Mouse (Mus musculus): ENCODE results near the gene Lman2l. TPM values are rescaled to one million over a fixed set of nuclear protein-coding genes. Genes with fewer than 3 reads are reported as not detected.

The Lman2l gene
- polyA plus RNA-seq (2017; shearing (Covaris generic)): 10 to 100 TPM in 2 of 3 experiments, 1 to 10 TPM in 1; 7.9 to 12.0 (median 11.4) TPM

- ATAC-seq: peak; percentile 100
These were observed at the start of gene Lman2l for GRCm38 (mm10) chr1:36444471-36445464. TSS of gene Lman2l (minus strand) at chr1:36445271.

- ATAC-seq: no peak
These were observed 48.2 kb upstream of the Lman2l start for GRCm38 (mm10) chr1:36493299-36493698.

- no peak for ATAC-seq
These were observed 47.5 kb upstream of the Lman2l start for GRCm38 (mm10) chr1:36492416-36493139.

- ATAC-seq: no peak
These were observed 44.6 kb upstream of the Lman2l start for GRCm38 (mm10) chr1:36489661-36490060.

- no peak for ATAC-seq
These were observed 42.0 kb upstream of the Lman2l start for GRCm38 (mm10) chr1:36487111-36487510.

GRCm38 (mm10) chr1:36485080-36485479 is 40.0 kb upstream of the Lman2l start:
- ATAC-seq: no peak

GRCm38 (mm10) chr1:36483825-36484224 is 38.8 kb upstream of the Lman2l start:
- no peak for ATAC-seq

- ATAC-seq: no peak
These were observed 35.1 kb upstream of the Lman2l start for GRCm38 (mm10) chr1:36479903-36480899.

GRCm38 (mm10) chr1:36478343-36478795 is 33.3 kb upstream of the Lman2l start:
- no peak for ATAC-seq

- ATAC-seq: no peak
These were observed 31.4 kb upstream of the Lman2l start for GRCm38 (mm10) chr1:36476426-36476825.

- ATAC-seq: no peak
These were observed 30.5 kb upstream of the Lman2l start for GRCm38 (mm10) chr1:36475480-36476110.

- no peak for ATAC-seq
These were observed 29.6 kb upstream of the Lman2l start for GRCm38 (mm10) chr1:36474646-36475045.

GRCm38 (mm10) chr1:36473211-36473780 is 28.2 kb upstream of the Lman2l start:
- ATAC-seq: no peak

GRCm38 (mm10) chr1:36472106-36472440 is 27.0 kb upstream of the Lman2l start:
- ATAC-seq: peak; percentile 18

GRCm38 (mm10) chr1:36471181-36472105 is 26.4 kb upstream of the Lman2l start, which contains the start of gene Cnnm4:
TSS of gene Cnnm4 (plus strand) at chr1:36471620.
- peak; percentile 87 for ATAC-seq

GRCm38 (mm10) chr1:36469811-36470444 is 24.9 kb upstream of the Lman2l start:
- no peak for ATAC-seq

- ATAC-seq: no peak
These were observed 22.4 kb upstream of the Lman2l start for GRCm38 (mm10) chr1:36467446-36467845.

GRCm38 (mm10) chr1:36465641-36466160 is 20.6 kb upstream of the Lman2l start:
- ATAC-seq: no peak

GRCm38 (mm10) chr1:36461829-36462228 is 16.8 kb upstream of the Lman2l start:
- peak; percentile 41 for ATAC-seq

Measured in inflammation-experienced regulatory T-cells, adult 6 months (primary cell).